Mouse (Mus musculus) midbrain, embryonic 10.5 days (tissue): ENCODE results near the gene Deup1. TPM values are rescaled to one million over a fixed set of nuclear protein-coding genes. Genes with fewer than 3 reads are reported as not detected.

Experiments used
- DNase-seq: peaks from one replicate; pipeline ENCODE4 v3.0.0-alpha.2; 2017; ENCODE audit warnings: low spot score
- H3K27ac ChIP-seq: fragments of 300-500 bp; sonication (generic); replicated peaks from 2 replicates; pipeline ENCODE4 v1.5.1; 2016; ENCODE audit warnings: mild to moderate bottlenecking
- H3K27me3 ChIP-seq: fragments of 300-500 bp; sonication (generic); 2 replicates; pipeline ENCODE4 v1.6.1; 2016; ENCODE audit warnings: low read depth, mild to moderate bottlenecking; ENCODE audit not compliant: poor library complexity, severe bottlenecking
- H3K36me3 ChIP-seq: fragments of 300-500 bp; sonication (generic); 2 replicates; pipeline ENCODE4 v1.6.1; 2016; ENCODE audit warnings: mild to moderate bottlenecking, moderate library complexity
- H3K4me1 ChIP-seq: fragments of 300-500 bp; sonication (generic); 2 replicates; pipeline ENCODE4 v1.6.1; 2016
- H3K4me3 ChIP-seq: fragments of 300-500 bp; sonication (generic); 2 replicates; pipeline ENCODE4 v1.5.1; 2016; ENCODE audit warnings: mild to moderate bottlenecking, moderate library complexity
- H3K9me3 ChIP-seq: fragments of 300-500 bp; sonication (generic); replicated peaks from 2 replicates; pipeline ENCODE4 v1.6.1; 2016; ENCODE audit warnings: mild to moderate bottlenecking
- WGBS: fragments of 180-500 bp; shearing (Covaris S2); methylation state at CpG from one replicate; pipeline ENCODE4 v1.1.7; 2016; 5-methylcytosine and 5-hydroxymethylcytosine counted together
- polyA plus RNA-seq: library from polyadenylated mRNA; unstranded; fragments of >200 nt; fragmentation: Nextera tagmentation; extraction: Ambion mirVana; gene quantifications from 2 replicates; pipeline ENCODE4 v1.2.1, GENCODE M21; 2016

Deup1 gene
- polyA plus RNA-seq, 1 experiment from 2014 or later: 0.48 TPM

DNA sequence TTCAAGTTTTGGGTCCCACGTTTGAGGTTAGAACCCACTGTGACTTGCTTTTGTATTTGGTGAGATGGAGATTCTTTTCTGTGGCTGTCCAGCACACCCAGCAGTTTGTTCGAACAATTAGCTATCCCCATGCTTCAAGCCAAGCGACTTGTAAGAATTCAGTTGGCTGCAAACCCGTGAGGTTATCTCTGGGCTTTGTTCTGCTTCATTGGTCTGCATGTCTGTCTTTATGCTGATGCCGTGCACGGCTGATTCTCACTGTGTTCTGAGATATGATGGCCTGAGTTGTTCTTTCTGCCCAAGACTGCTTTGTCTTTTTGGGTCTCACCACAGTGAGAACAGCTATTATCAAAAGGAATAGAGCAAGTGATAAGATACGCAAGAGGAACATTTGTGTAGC is 10.7 kb downstream of the Deup1 start:
- Histone ChIP-seq H3K9me3 (no peaks in the 10 kb centered on the region), H3K27me3 (no peaks in the 10 kb centered on the region), H3K4me3 (no peak overlapping the region), H3K4me1 (peaks cover 11% of the 10 kb centered on the region), H3K27ac (no peak overlapping the region), H3K36me3 (no peaks in the 10 kb centered on the region)
- DNase-seq: no peak
- 44% methylated on average over 7 of the region's 7 CpGs for WGBS

- no peaks in the 10 kb centered on the region for H3K9me3 ChIP-seq
- H3K4me3 ChIP-seq: no peak overlapping the region
- 77% methylated on average over 6 of the region's 6 CpGs for WGBS
- peaks cover 11% of the 10 kb centered on the region for H3K4me1 ChIP-seq
- H3K36me3 ChIP-seq: no peaks in the 10 kb centered on the region
- no peak overlapping the region for H3K27ac ChIP-seq
- no peaks in the 10 kb centered on the region for H3K27me3 ChIP-seq
- DNase-seq: no peak
Observed at GRCm38 (mm10) chr9:15616471-15616870, 11.3 kb downstream of the Deup1 start.

- WGBS: 94% methylated on average over 5 of the region's 5 CpGs
- no peak for DNase-seq
- Histone ChIP-seq H3K27ac (no peak overlapping the region), H3K4me3 (no peak overlapping the region), H3K4me1 (no peaks in the 10 kb centered on the region), H3K27me3 (no peaks in the 10 kb centered on the region), H3K36me3 (no peaks in the 10 kb centered on the region), H3K9me3 (peaks cover 3% of the 10 kb centered on the region; the same call in 1 of the 2 replicates)
Observed at GRCm38 (mm10) chr9:15609280-15609930, 18.3 kb downstream of the Deup1 start.

DNA sequence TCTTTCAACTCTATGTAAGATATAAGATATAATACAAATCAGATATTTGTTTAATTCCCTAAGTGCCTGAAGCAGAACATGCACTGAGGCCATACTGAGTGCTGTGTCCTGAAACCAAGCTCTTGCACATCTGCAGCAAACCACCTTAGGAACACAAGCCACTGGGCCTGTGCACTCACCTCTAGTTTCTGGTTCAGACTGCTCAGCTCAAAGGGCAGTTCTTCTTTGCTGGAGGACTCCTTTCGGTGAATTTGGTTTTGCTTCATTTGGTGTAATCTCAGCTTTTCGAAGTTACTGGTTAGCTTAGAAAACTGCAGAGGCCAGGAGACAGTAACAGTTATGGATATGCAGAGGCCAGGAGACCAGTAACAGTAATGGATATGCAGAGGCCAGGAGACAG is 20.1 kb downstream of the Deup1 start:
- Histone ChIP-seq H3K27ac (no peak overlapping the region), H3K4me3 (no peak overlapping the region), H3K9me3 (peaks cover 3% of the 10 kb centered on the region; the same call in 1 of the 2 replicates), H3K27me3 (no peaks in the 10 kb centered on the region), H3K36me3 (no peaks in the 10 kb centered on the region), H3K4me1 (no peaks in the 10 kb centered on the region)
- no peak for DNase-seq
- WGBS: 91% methylated on average over 2 of the region's 2 CpGs

- 90% methylated on average over 8 of the region's 8 CpGs for WGBS
Observed at GRCm38 (mm10) chr9:15603156-15603555, 24.6 kb downstream of the Deup1 start.

DNA sequence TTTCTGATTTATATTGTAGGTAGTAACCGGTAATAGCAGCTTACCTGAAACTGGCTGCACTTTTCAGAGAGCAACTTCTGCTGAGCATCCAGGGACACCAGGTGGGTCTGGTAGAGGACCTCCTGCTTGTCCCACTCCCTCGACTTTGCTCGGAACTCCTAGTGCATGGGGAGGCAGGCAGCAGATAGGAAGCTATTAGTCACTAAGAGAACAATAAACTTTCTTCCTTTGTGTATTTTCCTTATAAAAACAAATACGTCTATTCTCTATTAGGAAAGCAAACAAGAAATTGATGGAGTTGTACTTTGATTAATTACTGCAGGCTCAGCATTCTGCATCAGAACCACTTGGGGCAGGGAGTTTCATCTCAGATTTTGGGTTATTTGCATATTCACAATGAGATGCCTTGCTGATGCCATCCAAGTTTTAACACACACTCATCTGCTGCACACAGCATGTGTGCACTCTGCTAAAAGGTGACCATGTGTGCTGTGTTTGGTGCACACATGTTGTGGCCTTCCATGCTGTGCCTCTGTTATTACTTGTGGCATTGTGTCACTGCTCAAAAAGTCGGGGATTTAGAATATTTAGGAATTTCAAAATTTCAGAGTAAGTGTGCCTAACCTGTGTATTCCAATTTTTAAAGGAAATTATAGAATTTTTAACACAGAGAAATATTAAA is 26.7 kb downstream of the Deup1 start:
- Histone ChIP-seq H3K27ac (no peak overlapping the region), H3K9me3 (no peaks in the 10 kb centered on the region), H3K27me3 (no peaks in the 10 kb centered on the region), H3K4me3 (no peak overlapping the region), H3K36me3 (no peaks in the 10 kb centered on the region), H3K4me1 (no peaks in the 10 kb centered on the region)
- DNase-seq: no peak
- 80% methylated on average over 5 of the region's 5 CpGs for WGBS

More at GRCm38 (mm10) chr9:15603156-15603555, 24.6 kb downstream of the Deup1 start:
- Histone ChIP-seq H3K4me3 (no peak overlapping the region), H3K27ac (no peak overlapping the region), H3K27me3 (no peaks in the 10 kb centered on the region), H3K4me1 (no peaks in the 10 kb centered on the region), H3K36me3 (no peaks in the 10 kb centered on the region), H3K9me3 (no peaks in the 10 kb centered on the region)
- DNase-seq: no peak

GRCm38 (mm10) chr9:15600156-15600858 is 27.4 kb downstream of the Deup1 start:
- Histone ChIP-seq H3K27ac (no peak overlapping the region), H3K4me1 (no peaks in the 10 kb centered on the region), H3K4me3 (no peak overlapping the region), H3K9me3 (no peaks in the 10 kb centered on the region), H3K27me3 (no peaks in the 10 kb centered on the region), H3K36me3 (no peaks in the 10 kb centered on the region)
- no peak for DNase-seq
- WGBS: 77% methylated on average over 6 of the region's 6 CpGs

DNA sequence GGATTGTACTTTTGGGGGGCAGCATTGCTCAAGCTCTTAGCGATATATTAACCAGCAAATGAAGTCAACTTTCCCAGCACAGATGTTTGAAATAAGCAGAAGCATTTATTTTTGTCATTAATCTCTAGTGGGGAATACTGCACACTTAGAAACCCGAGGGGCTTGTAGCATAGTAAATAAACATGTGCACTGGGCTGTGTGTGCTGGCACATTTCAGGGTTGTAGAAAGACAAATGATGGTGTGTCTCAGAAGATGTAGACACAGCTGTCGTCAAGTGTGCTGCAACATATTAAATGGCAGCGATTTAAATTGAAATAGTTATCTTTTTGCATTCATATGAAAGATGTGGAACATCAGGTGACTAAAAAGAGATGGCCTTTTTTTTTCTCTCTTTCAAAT is 31.1 kb downstream of the Deup1 start:
- H3K27ac ChIP-seq: no peak overlapping the region
- no peak for DNase-seq
- H3K9me3 ChIP-seq: no peaks in the 10 kb centered on the region
- WGBS: 78% methylated on average over 4 of the region's 4 CpGs
- no peak overlapping the region for H3K4me3 ChIP-seq
- H3K36me3 ChIP-seq: no peaks in the 10 kb centered on the region
- H3K4me1 ChIP-seq: no peaks in the 10 kb centered on the region
- no peaks in the 10 kb centered on the region for H3K27me3 ChIP-seq

DNA sequence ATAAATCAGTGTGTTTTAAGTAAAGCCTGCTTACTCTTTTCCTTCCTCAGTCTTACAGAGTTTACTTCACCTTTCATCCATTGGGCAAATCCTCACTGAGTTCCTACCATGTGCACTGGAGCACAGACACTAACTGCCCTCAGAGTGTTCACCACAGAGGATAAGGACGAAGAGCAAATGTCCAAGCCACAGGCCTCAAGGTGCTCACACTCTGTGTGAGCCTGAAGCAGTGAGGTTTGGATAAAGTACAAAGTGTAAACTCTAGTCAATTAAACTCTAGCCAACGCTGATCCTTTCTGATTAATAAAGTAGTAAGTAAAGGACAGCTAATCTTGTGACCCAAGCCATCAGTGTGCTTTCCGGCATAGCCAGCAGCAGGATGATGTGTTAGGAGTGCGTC is 33.6 kb downstream of the Deup1 start:
- H3K27me3 ChIP-seq: no peaks in the 10 kb centered on the region
- H3K4me1 ChIP-seq: no peaks in the 10 kb centered on the region
- H3K4me3 ChIP-seq: no peak overlapping the region
- H3K36me3 ChIP-seq: no peaks in the 10 kb centered on the region
- no peak overlapping the region for H3K27ac ChIP-seq
- no peaks in the 10 kb centered on the region for H3K9me3 ChIP-seq
- no peak for DNase-seq
- 84% methylated on average over 4 of the region's 4 CpGs for WGBS

DNA sequence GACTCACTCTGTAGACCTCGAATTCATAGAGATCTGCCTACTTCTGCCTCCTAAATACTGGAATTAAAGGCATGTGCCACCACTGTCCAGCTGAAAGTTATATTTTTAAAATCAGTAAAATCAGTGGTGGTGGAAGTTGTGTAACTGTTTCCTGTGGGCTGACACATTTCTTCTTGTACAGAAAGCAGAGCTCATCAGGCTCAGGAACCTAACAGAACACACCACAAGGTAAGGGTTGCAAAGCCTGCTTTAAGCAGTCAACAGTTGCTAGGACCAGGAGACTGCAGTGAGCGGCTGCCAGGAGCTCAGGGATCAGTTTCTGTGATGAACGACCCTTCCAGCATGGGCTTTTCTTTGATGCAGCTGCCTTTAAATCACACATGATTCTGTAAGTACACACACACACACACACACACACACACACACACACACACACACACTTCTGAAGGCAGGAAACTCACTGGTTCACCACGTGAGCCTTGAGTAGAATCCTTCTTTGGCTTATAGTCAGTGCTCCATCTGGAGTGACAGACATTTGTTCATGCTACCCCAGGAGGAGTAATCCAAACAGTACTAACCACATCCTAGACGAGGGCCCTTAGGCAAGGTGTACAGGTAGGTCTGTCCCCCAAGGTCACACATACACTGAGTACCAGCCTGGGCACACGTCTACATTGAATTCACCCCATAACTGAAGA is 40.4 kb downstream of the Deup1 start:
- Histone ChIP-seq H3K9me3 (no peaks in the 10 kb centered on the region), H3K36me3 (no peaks in the 10 kb centered on the region), H3K4me1 (no peaks in the 10 kb centered on the region), H3K4me3 (no peak overlapping the region), H3K27ac (no peak overlapping the region), H3K27me3 (no peaks in the 10 kb centered on the region)
- no peak for DNase-seq
- 79% methylated on average over 6 of the region's 6 CpGs for WGBS

- Histone ChIP-seq H3K4me3 (no peak overlapping the region), H3K36me3 (no peaks in the 10 kb centered on the region), H3K27me3 (no peaks in the 10 kb centered on the region), H3K9me3 (no peaks in the 10 kb centered on the region), H3K4me1 (no peaks in the 10 kb centered on the region), H3K27ac (no peak overlapping the region)
- no peak for DNase-seq
- WGBS: 91% methylated on average over 1 of the region's 1 CpGs
Observed at GRCm38 (mm10) chr9:15585956-15586355, 41.8 kb downstream of the Deup1 start.

GRCm38 (mm10) chr9:15584209-15584608 is 43.5 kb downstream of the Deup1 start:
- Histone ChIP-seq H3K4me3 (no peak overlapping the region), H3K36me3 (no peaks in the 10 kb centered on the region), H3K9me3 (no peaks in the 10 kb centered on the region), H3K27me3 (no peaks in the 10 kb centered on the region), H3K4me1 (no peaks in the 10 kb centered on the region), H3K27ac (no peak overlapping the region)
- WGBS: 89% methylated on average over 9 of the region's 9 CpGs
- DNase-seq: no peak
